Mouse (Mus musculus): ENCODE data around the gene Alg14. TPM values are rescaled to one million over a fixed set of nuclear protein-coding genes. Genes with fewer than 3 reads are reported as not detected.

The Alg14 gene
- polyA plus RNA-seq (2012; rRNA removed): 11.8 and 14.5 TPM in 2 replicates

DNA sequence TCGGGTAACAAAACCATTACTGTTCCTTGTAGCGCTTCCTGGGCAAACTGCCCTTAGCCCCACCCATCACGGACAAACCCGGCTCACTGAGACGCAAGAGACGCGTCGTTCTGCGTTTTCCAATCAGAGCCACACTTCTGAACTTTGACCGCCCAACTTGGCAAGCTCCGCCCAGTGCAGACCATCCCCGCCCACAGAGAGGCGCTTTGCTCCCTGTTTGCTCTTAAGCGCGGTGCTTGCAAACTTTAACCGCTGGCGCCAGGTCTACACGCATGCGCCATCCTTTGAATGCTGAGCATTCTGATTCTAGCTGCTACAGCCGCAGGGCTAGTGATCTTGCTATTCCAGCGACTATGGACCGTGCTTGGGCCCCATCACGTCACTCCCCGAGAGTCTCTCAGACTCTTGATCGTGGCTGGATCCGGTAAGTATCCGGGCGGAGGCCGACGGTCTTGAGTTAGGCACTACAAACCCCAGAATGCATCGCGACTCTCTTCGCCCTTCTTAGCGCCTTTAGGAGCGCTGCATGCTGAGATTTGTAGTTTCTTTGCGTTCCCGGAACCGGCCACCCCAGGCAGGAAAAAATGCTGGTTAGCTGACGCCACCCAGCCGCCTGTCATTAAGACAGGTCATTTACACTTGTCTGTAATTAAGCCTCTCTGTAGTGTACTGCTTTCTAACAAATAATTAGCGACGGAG, at the start of gene Alg14:
Gene Alg14 (plus strand): TSS at position 214 of the 699 bp plus-strand sequence.
- H3K27ac ChIP-seq (ENCODE audit: control insufficient read depth, insufficient read depth, low read length): peak within 1 kb of the TSS; percentile 74
- no peaks in the 10 kb centered on the region for H3K4me1 ChIP-seq (replicated peaks; ENCODE audit: control insufficient read depth, insufficient read depth, low read length)
- H3K36me3 ChIP-seq (ENCODE audit: control insufficient read depth, insufficient read depth, low read length): no peaks in the 10 kb centered on the region
- H3K27me3 ChIP-seq (ENCODE audit: control insufficient read depth, insufficient read depth, low read length): no peaks in the 10 kb centered on the region
- under 1% methylated on average over 42 of the region's 42 CpGs for WGBS
- DNase-seq: peak; percentile 97
- TF ChIP-seq POLR2A (IDR thresholded peaks at IDR 0.05; ENCODE audit: control insufficient read depth, extremely low read depth, insufficient read depth, low read length, poor library complexity) (peak; percentile 92), CTCF (IDR thresholded peaks at IDR 0.05; ENCODE audit: borderline replicate concordance, control insufficient read depth, extremely low read depth, insufficient read depth, low read length, poor library complexity) (peak; percentile 62; the same call in 1 of the 2 replicates)
- peak within 1 kb of the TSS; percentile 70 for H3K4me3 ChIP-seq (ENCODE audit: control insufficient read depth, insufficient read depth, low read length)

DNA sequence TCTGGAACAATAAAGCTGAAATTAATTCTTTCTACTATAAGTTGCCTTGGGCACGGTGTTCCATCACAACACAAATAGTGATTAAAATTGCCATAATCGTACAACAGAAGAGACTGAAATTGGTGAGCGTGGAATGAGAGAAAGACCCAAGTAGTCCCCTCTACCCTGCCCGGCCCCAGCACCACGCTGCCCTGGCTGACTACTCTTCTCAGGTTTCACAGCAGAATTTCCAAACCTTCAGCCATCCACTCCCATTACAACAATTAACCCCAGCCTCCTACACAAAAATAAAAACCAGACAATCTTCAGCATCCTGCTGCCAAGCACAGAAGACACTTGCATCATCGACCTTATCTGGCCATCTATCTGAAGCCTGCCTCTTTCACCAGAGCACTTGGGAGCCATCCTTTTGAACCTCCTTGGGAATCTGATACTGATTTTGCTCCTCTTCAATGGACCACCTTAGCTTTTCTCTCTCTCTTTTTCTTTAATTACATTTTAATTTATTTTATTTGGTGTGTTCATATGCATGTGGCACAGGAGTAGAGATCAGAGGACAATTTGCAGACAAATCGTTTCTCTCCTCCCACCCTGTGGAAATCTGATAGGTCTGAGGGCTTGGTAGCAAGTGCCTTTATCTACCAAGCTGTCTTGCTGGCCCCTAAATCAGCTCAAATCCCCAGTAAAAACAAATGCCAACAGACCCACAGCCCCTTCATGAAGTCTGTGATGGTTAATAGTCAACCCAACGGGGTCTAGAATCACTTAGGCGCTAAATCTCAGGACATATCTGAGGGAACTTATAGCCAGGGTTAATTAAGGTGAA, 49.2 kb upstream of the Alg14 start:
- TF ChIP-seq POLR2A (IDR thresholded peaks at IDR 0.05; ENCODE audit: control insufficient read depth, extremely low read depth, insufficient read depth, low read length, poor library complexity) (no peak), CTCF (IDR thresholded peaks at IDR 0.05; ENCODE audit: borderline replicate concordance, control insufficient read depth, extremely low read depth, insufficient read depth, low read length, poor library complexity) (no peak)
- 62% methylated on average over 9 of the region's 9 CpGs for WGBS
- Histone ChIP-seq H3K36me3 (ENCODE audit: control insufficient read depth, insufficient read depth, low read length) (no peaks in the 10 kb centered on the region), H3K27me3 (ENCODE audit: control insufficient read depth, insufficient read depth, low read length) (no peaks in the 10 kb centered on the region), H3K27ac (ENCODE audit: control insufficient read depth, insufficient read depth, low read length) (no peak overlapping the region), H3K4me3 (ENCODE audit: control insufficient read depth, insufficient read depth, low read length) (no peak overlapping the region), H3K4me1 (replicated peaks; ENCODE audit: control insufficient read depth, insufficient read depth, low read length) (peaks cover 2% of the 10 kb centered on the region; the same call in 1 of the 2 replicates)
- no peak for DNase-seq

DNA sequence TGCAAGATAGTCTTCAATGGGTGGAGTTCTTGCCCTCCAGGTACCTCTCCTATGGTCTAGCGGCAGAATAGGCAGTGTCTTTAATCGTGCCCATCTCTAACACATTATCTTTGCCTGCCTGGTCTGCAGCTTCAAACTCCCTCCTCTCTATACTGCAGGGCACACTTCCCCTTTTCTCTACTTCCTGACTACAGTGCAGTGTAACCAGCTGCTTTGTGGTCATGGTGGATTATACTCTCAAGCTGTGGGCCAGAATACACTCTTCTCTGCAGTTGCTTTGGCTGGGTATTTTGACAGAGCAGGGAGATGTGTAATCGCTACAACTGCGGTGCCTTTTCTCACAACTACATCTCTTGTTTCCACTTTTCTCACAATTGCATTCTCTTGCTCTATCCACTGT, 48.6 kb upstream of the Alg14 start:
- peak; percentile 25 for DNase-seq
- Histone ChIP-seq H3K27me3 (ENCODE audit: control insufficient read depth, insufficient read depth, low read length) (no peaks in the 10 kb centered on the region), H3K4me3 (ENCODE audit: control insufficient read depth, insufficient read depth, low read length) (no peak overlapping the region), H3K36me3 (ENCODE audit: control insufficient read depth, insufficient read depth, low read length) (no peaks in the 10 kb centered on the region), H3K27ac (ENCODE audit: control insufficient read depth, insufficient read depth, low read length) (no peak overlapping the region), H3K4me1 (replicated peaks; ENCODE audit: control insufficient read depth, insufficient read depth, low read length) (peaks cover 2% of the 10 kb centered on the region; the same call in 1 of the 2 replicates)
- TF ChIP-seq CTCF (IDR thresholded peaks at IDR 0.05; ENCODE audit: borderline replicate concordance, control insufficient read depth, extremely low read depth, insufficient read depth, low read length, poor library complexity) (no peak), POLR2A (IDR thresholded peaks at IDR 0.05; ENCODE audit: control insufficient read depth, extremely low read depth, insufficient read depth, low read length, poor library complexity) (no peak)
- 8% methylated on average over 4 of the region's 4 CpGs for WGBS

DNA sequence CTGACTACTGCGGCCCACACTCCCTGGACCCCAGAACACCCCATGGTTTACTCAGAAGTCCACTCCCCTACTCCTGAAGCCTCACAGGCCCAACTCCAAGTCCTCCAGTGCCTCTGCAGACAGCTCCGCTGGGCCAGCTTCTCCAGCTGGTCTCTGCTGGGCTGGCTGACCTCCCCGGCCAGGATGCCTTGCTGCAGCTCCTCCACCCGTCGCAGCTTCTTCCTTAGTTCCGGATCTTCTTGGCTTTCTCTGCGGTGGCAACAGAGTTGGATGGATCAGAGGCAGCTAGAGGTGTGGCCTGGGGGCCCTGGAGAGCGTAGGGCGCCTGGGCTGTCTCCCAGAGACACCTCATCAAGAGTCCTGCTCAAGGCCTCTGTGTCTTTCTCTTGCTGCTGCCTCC, 41.5 kb upstream of the Alg14 start:
- WGBS: 94% methylated on average over 9 of the region's 9 CpGs
- Histone ChIP-seq H3K36me3 (ENCODE audit: control insufficient read depth, insufficient read depth, low read length) (no peaks in the 10 kb centered on the region), H3K4me3 (ENCODE audit: control insufficient read depth, insufficient read depth, low read length) (no peak overlapping the region), H3K27me3 (ENCODE audit: control insufficient read depth, insufficient read depth, low read length) (no peaks in the 10 kb centered on the region), H3K4me1 (replicated peaks; ENCODE audit: control insufficient read depth, insufficient read depth, low read length) (peaks cover 11% of the 10 kb centered on the region), H3K27ac (ENCODE audit: control insufficient read depth, insufficient read depth, low read length) (no peak overlapping the region)
- TF ChIP-seq CTCF (IDR thresholded peaks at IDR 0.05; ENCODE audit: borderline replicate concordance, control insufficient read depth, extremely low read depth, insufficient read depth, low read length, poor library complexity) (no peak), POLR2A (IDR thresholded peaks at IDR 0.05; ENCODE audit: control insufficient read depth, extremely low read depth, insufficient read depth, low read length, poor library complexity) (no peak)
- DNase-seq: no peak

DNA sequence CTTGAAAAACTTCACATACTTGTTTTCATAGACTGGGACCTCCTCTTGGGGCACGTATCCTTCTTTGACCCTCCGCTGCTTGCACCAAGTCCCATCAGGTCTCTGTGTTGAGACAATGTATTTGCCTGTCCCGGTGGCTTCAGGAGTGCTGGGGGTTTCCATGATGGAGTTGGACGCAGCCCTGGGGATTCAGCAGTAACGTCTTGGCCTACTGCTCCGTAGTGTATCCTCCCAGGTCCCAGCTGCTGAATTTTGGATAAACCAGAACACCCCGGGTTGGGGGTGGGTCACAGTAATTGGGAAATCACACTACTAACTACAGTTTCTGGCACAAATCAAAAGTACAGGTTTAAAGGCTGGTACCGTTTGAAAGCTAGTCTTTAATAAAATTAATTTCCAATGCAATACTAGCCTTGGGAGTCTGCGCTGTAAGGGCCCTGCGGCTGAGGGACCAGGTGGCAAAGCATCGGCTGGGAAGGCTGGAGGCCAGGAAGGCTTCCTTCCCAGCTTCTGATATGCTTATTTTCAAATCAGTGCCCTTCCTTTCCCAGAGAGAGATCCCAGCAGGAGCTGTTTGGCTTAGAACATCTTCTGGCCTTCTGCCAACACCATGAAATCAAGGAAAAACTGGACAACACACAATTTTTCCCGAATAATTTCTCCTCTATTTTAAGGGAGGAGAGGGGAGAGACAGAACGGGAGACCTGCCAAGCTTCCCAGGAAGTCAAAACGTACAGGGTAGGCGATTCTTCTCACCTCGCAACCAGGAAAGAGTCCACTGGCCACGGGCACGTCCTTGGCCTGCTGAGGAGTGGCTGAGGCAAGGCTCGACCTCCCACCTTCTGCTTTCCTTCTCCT, 40.8 kb upstream of the Alg14 start:
- Histone ChIP-seq H3K36me3 (ENCODE audit: control insufficient read depth, insufficient read depth, low read length) (no peaks in the 10 kb centered on the region), H3K4me3 (ENCODE audit: control insufficient read depth, insufficient read depth, low read length) (no peak overlapping the region), H3K4me1 (replicated peaks; ENCODE audit: control insufficient read depth, insufficient read depth, low read length) (peaks cover 11% of the 10 kb centered on the region), H3K27ac (ENCODE audit: control insufficient read depth, insufficient read depth, low read length) (no peak overlapping the region), H3K27me3 (ENCODE audit: control insufficient read depth, insufficient read depth, low read length) (no peaks in the 10 kb centered on the region)
- TF ChIP-seq POLR2A (IDR thresholded peaks at IDR 0.05; ENCODE audit: control insufficient read depth, extremely low read depth, insufficient read depth, low read length, poor library complexity) (no peak), CTCF (IDR thresholded peaks at IDR 0.05; ENCODE audit: borderline replicate concordance, control insufficient read depth, extremely low read depth, insufficient read depth, low read length, poor library complexity) (no peak)
- WGBS: 90% methylated on average over 19 of the region's 19 CpGs
- no peak for DNase-seq

DNA sequence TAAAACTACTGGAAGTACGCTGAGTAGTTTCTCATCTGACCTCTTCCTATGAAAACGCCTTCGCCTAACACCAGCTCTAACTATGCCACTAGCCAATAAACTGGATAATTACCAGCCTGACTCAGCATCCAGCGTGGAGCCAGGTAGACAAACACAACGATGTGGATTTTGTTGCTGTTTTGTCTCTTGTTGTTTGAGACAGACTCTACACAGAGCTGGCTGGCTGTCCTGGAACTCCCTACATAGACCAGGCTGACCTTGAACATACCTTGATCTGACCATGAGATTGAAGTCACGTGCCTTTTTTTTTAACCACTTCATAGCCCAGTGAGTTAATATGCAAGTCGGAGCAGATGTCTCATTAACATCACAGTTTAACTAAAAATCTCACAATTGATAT, 36.1 kb upstream of the Alg14 start:
- Histone ChIP-seq H3K4me3 (ENCODE audit: control insufficient read depth, insufficient read depth, low read length) (no peak overlapping the region), H3K27me3 (ENCODE audit: control insufficient read depth, insufficient read depth, low read length) (no peaks in the 10 kb centered on the region), H3K27ac (ENCODE audit: control insufficient read depth, insufficient read depth, low read length) (no peak overlapping the region), H3K4me1 (replicated peaks; ENCODE audit: control insufficient read depth, insufficient read depth, low read length) (peaks cover 7% of the 10 kb centered on the region), H3K36me3 (ENCODE audit: control insufficient read depth, insufficient read depth, low read length) (no peaks in the 10 kb centered on the region)
- DNase-seq: no peak
- no peak for TF ChIP-seq POLR2A (IDR thresholded peaks at IDR 0.05; ENCODE audit: control insufficient read depth, extremely low read depth, insufficient read depth, low read length, poor library complexity)
- TF ChIP-seq CTCF (IDR thresholded peaks at IDR 0.05; ENCODE audit: borderline replicate concordance, control insufficient read depth, extremely low read depth, insufficient read depth, low read length, poor library complexity): no peak
- 96% methylated on average over 7 of the region's 7 CpGs for WGBS
